Mouse (Mus musculus) ovary, adult 2 months (tissue): ENCODE results near the gene Sult1e1. TPM values are rescaled to one million over a fixed set of nuclear protein-coding genes. Genes with fewer than 3 reads are reported as not detected.

Experiments
- polyA plus RNA-seq: library from polyadenylated mRNA; depleted of rRNA; stranded (reverse); fragments of >200 nt; gene quantifications from 2 replicates; pipeline ENCODE4 v1.2.3, GENCODE M21; 2012; rRNA removed

Gene Sult1e1
- not detected in 2 replicates for polyA plus RNA-seq

GRCm38 (mm10) chr5:87591494-87591893 lies at the start of gene Sult1e1:
Gene Sult1e1 (minus strand): TSS chr5:87591594.

GRCm38 (mm10) chr5:87568845-87569244 lies 22.5 kb downstream of the Sult1e1 start, which contains the start of gene Sult1d1:
Gene Sult1d1 (minus strand): TSS chr5:87569027.

DNA sequence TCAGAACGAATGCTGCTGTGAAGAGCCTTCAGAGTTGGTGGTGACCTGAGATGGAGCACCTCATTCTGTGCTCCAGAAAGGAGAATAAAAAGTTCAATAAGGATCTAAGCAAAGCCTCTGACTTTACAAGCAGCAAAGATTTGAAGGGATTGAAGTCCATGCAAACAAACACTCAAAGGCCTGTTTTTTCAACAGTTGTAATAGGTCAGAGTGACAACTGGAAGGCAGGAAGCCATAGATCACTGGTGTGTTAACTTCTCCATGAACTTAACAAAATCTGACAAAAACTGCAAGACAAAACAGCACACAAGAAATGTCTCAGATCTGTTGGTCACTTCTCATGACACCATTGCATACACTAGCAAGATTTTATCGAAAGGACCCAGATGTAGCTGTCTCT lies 53.3 kb downstream of the Sult1e1 start, which contains the start of gene Sult1b1:
TSS of gene Sult1b1 (minus strand) at position 85 of the 400 bp plus-strand sequence.

Other genes starting within 250 kb of the Sult1e1 start
- not detected in 2 replicates for gene Ugt2b38, start 167.4 kb downstream of the Sult1e1 start, polyA plus RNA-seq
- gene Ugt2a2, start 109.3 kb downstream of the Sult1e1 start, polyA plus RNA-seq, result not detected in 2 replicates
- not detected in 2 replicates for gene Gm43638, start 104.8 kb downstream of the Sult1e1 start, polyA plus RNA-seq
- gene Ugt2a1, start 100.7 kb downstream of the Sult1e1 start, polyA plus RNA-seq, result not detected in 2 replicates
- gene Sult1b1, start 53.4 kb downstream of the Sult1e1 start, polyA plus RNA-seq, result not detected in 2 replicates
- 0.07 TPM in 1 of 2 replicates, not detected in the other for gene Sult1d1, start 22.6 kb downstream of the Sult1e1 start, polyA plus RNA-seq
- gene Csn1s1, start 74.6 kb upstream of the Sult1e1 start, polyA plus RNA-seq, result not detected in 2 replicates
- not detected in 2 replicates for gene Csn2, start 108.0 kb upstream of the Sult1e1 start, polyA plus RNA-seq
- gene Csn1s2a, start 183.0 kb upstream of the Sult1e1 start, polyA plus RNA-seq, result not detected in 2 replicates
- not detected in 2 replicates for gene Csn1s2b, start 216.5 kb upstream of the Sult1e1 start, polyA plus RNA-seq
- not detected in 2 replicates for gene Prr27, start 234.1 kb upstream of the Sult1e1 start, polyA plus RNA-seq